Mouse (Mus musculus) forebrain, embryonic 14.5 days (tissue): Measurements from ENCODE around the gene Wfdc9. TPM values are rescaled to one million over a fixed set of nuclear protein-coding genes. Genes with fewer than 3 reads are reported as not detected.
"Not testable (repeated sequence)": the region's sequence is repeated elsewhere in the genome, so short reads cannot be mapped to it uniquely, and the experiment has no call there.

Experiments used
- ATAC-seq: fragments of 200-750 bp; cut with Nextera tagmentation; 2 replicates; pipeline ENCODE4 v1.8.0; 2017; ENCODE audit warnings: mild to moderate bottlenecking, moderate library complexity
- DNase-seq: peaks from one replicate; pipeline ENCODE4 v3.0.0-alpha.2; 2015; ENCODE audit warnings: low spot score
- H3K27ac ChIP-seq: fragments of 300-500 bp; sonication (generic); 2 replicates; pipeline ENCODE4 v1.5.1; 2014; ENCODE audit warnings: low read depth, mild to moderate bottlenecking, control low read depth, low read length, moderate library complexity
- H3K27me3 ChIP-seq: fragments of 300-500 bp; sonication (generic); replicated peaks from 2 replicates; pipeline ENCODE4 v1.6.1; 2014; ENCODE audit warnings: low read length, control low read depth, mixed read lengths; ENCODE audit not compliant: control insufficient read depth, insufficient read depth
- H3K36me3 ChIP-seq: fragments of 300-500 bp; sonication (generic); 2 replicates; pipeline ENCODE4 v1.6.1; 2014; ENCODE audit warnings: low read length, control low read depth; ENCODE audit not compliant: control insufficient read depth, insufficient read depth
- H3K4me1 ChIP-seq: fragments of 300-500 bp; sonication (generic); 2 replicates; pipeline ENCODE4 v1.6.1; 2014; ENCODE audit warnings: antibody characterized with exemption, low read length, control low read depth; ENCODE audit not compliant: control insufficient read depth, insufficient read depth
- H3K4me2 ChIP-seq: fragments of 300-500 bp; sonication (generic); 2 replicates; pipeline ENCODE4 v1.6.1; 2014; ENCODE audit warnings: mild to moderate bottlenecking, control low read depth, low read length
- H3K4me3 ChIP-seq: fragments of 300-500 bp; sonication (generic); 2 replicates; pipeline ENCODE4 v1.5.1; 2014; ENCODE audit warnings: low read depth, low read length, control low read depth
- H3K9ac ChIP-seq: fragments of 300-500 bp; sonication (generic); 2 replicates; pipeline ENCODE4 v1.6.1; 2014; ENCODE audit warnings: mild to moderate bottlenecking, low read length, control low read depth, moderate library complexity
- H3K9me3 ChIP-seq: fragments of 300-500 bp; sonication (generic); replicated peaks from 2 replicates; pipeline ENCODE4 v1.6.1; 2016; ENCODE audit warnings: low read length, control low read depth, mixed read lengths; ENCODE audit not compliant: control insufficient read depth
- WGBS: fragments of 180-500 bp; shearing (Covaris S2); extraction: QIAGEN DNeasy Blood & Tissue Kit; methylation state at CpG from one replicate; pipeline ENCODE4 v1.1.7; 2014; 5-methylcytosine and 5-hydroxymethylcytosine counted together
- polyA plus RNA-seq: library from polyadenylated mRNA; unstranded; fragments of >200 nt; fragmentation: Nextera tagmentation; extraction: Ambion mirVana; gene quantifications from 2 replicates; pipeline ENCODE4 v1.2.1, GENCODE M21; 2014

Gene Wfdc9
- polyA plus RNA-seq, 1 experiment from 2014 or later, result not detected

GRCm38 (mm10) chr2:164641881-164642673 is 14.3 kb downstream of the Wfdc9 start:
- no peak overlapping the region for H3K9ac ChIP-seq
- no peak overlapping the region for H3K4me2 ChIP-seq
- no peak overlapping the region for H3K27ac ChIP-seq
- no peaks in the 10 kb centered on the region for H3K4me1 ChIP-seq
- DNase-seq (peak; percentile 45), ATAC-seq (no peak)
- 65% methylated on average over 13 of the region's 13 CpGs for WGBS
- no peaks in the 10 kb centered on the region for H3K36me3 ChIP-seq
- H3K9me3 ChIP-seq, result no peaks in the 10 kb centered on the region
- no peaks in the 10 kb centered on the region for H3K27me3 ChIP-seq
- H3K4me3 ChIP-seq, result no peak overlapping the region

GRCm38 (mm10) chr2:164641129-164641528 is 15.3 kb downstream of the Wfdc9 start:
- Histone ChIP-seq H3K36me3 (no peaks in the 10 kb centered on the region), H3K27ac (no peak overlapping the region), H3K27me3 (no peaks in the 10 kb centered on the region), H3K9me3 (no peaks in the 10 kb centered on the region), H3K4me3 (no peak overlapping the region), H3K9ac (no peak overlapping the region), H3K4me2 (no peak overlapping the region), H3K4me1 (no peaks in the 10 kb centered on the region)
- ATAC-seq (no peak), DNase-seq (no peak)
- 68% methylated on average over 7 of the region's 7 CpGs for WGBS

- Histone ChIP-seq H3K4me2 (no peak within 1 kb of the TSS), H3K27me3 (no peaks in the 10 kb centered on the region), H3K36me3 (no peaks in the 10 kb centered on the region), H3K4me1 (no peaks in the 10 kb centered on the region), H3K4me3 (no peak within 1 kb of the TSS), H3K9me3 (no peaks in the 10 kb centered on the region), H3K9ac (no peak within 1 kb of the TSS), H3K27ac (no peak within 1 kb of the TSS)
- ATAC-seq (no peak), DNase-seq (no peak)
- WGBS, result 85% methylated on average over 3 of the region's 3 CpGs
These were observed 17.7 kb downstream of the Wfdc9 start, which contains the start of gene Wfdc16 for GRCm38 (mm10) chr2:164638696-164639095. Gene Wfdc16 (minus strand): TSS chr2:164638796.

GRCm38 (mm10) chr2:164635266-164635665 is 21.1 kb downstream of the Wfdc9 start:
- H3K27ac ChIP-seq, result no peak overlapping the region
- no peaks in the 10 kb centered on the region for H3K27me3 ChIP-seq
- no peaks in the 10 kb centered on the region for H3K36me3 ChIP-seq
- no peak for DNase-seq
- H3K9ac ChIP-seq, result no peak overlapping the region
- ATAC-seq, result no peak
- H3K4me2 ChIP-seq, result no peak overlapping the region
- no peaks in the 10 kb centered on the region for H3K4me1 ChIP-seq
- 78% methylated on average over 9 of the region's 9 CpGs for WGBS
- H3K4me3 ChIP-seq, result no peak overlapping the region
- no peaks in the 10 kb centered on the region for H3K9me3 ChIP-seq

GRCm38 (mm10) chr2:164621775-164622174 is 34.6 kb downstream of the Wfdc9 start:
- H3K9me3 ChIP-seq, result no peaks in the 10 kb centered on the region
- no peak overlapping the region for H3K4me3 ChIP-seq
- H3K27ac ChIP-seq, result no peak overlapping the region
- H3K36me3 ChIP-seq, result no peaks in the 10 kb centered on the region
- H3K27me3 ChIP-seq, result no peaks in the 10 kb centered on the region
- no peak overlapping the region for H3K4me2 ChIP-seq
- WGBS, result 85% methylated on average over 4 of the region's 4 CpGs
- ATAC-seq, result no peak
- no peak for DNase-seq
- no peak overlapping the region for H3K9ac ChIP-seq
- H3K4me1 ChIP-seq, result no peaks in the 10 kb centered on the region

- ATAC-seq (no peak), DNase-seq (no peak)
- Histone ChIP-seq H3K4me3 (no peak overlapping the region), H3K27me3 (no peaks in the 10 kb centered on the region), H3K36me3 (no peaks in the 10 kb centered on the region), H3K9ac (no peak overlapping the region), H3K9me3 (no peaks in the 10 kb centered on the region), H3K4me2 (no peak overlapping the region), H3K27ac (no peak overlapping the region), H3K4me1 (no peaks in the 10 kb centered on the region)
- 89% methylated on average over 5 of the region's 5 CpGs for WGBS
These were observed 37.3 kb downstream of the Wfdc9 start for GRCm38 (mm10) chr2:164619050-164619449.

GRCm38 (mm10) chr2:164615386-164615785 is 41.0 kb downstream of the Wfdc9 start:
- Histone ChIP-seq H3K36me3 (no peaks in the 10 kb centered on the region), H3K27me3 (no peaks in the 10 kb centered on the region), H3K4me1 (no peaks in the 10 kb centered on the region), H3K27ac (no peak overlapping the region), H3K4me3 (no peak overlapping the region), H3K9ac (no peak overlapping the region), H3K4me2 (no peak overlapping the region), H3K9me3 (no peaks in the 10 kb centered on the region)
- no peak for ATAC-seq
- WGBS, result 88% methylated on average over 3 of the region's 3 CpGs
- DNase-seq, result no peak

GRCm38 (mm10) chr2:164613471-164613870 is 42.9 kb downstream of the Wfdc9 start, which contains the start of the genes Wfdc6b and Wfdc8:
Gene Wfdc6b (plus strand): TSS chr2:164613522.
Gene Wfdc8 (minus strand): TSS chr2:164613626.
- H3K9ac ChIP-seq, H3K27ac ChIP-seq, DNase-seq, H3K27me3 ChIP-seq, H3K9me3 ChIP-seq, H3K4me2 ChIP-seq, H3K4me3 ChIP-seq, H3K4me1 ChIP-seq, ATAC-seq, H3K36me3 ChIP-seq: not testable (repeated sequence)
- 49% methylated on average over 8 of the region's 8 CpGs for WGBS

- Histone ChIP-seq H3K4me2 (no peak overlapping the region), H3K36me3 (no peaks in the 10 kb centered on the region), H3K27me3 (no peaks in the 10 kb centered on the region), H3K9me3 (no peaks in the 10 kb centered on the region), H3K4me3 (no peak overlapping the region), H3K27ac (no peak overlapping the region), H3K4me1 (no peaks in the 10 kb centered on the region), H3K9ac (no peak overlapping the region)
- 78% methylated on average over 6 of the region's 6 CpGs for WGBS
- DNase-seq, result no peak
- no peak for ATAC-seq
These were observed 47.6 kb downstream of the Wfdc9 start for GRCm38 (mm10) chr2:164608781-164609180.
